Mouse (Mus musculus): ENCODE measurements at regions not wholly inside any gene's neighbourhood (a gene's known extent, or its start where the extent isn't known, plus 50 kb on each side); places are given as distances from the start of the nearest gene placed in this dataset.

GRCm38 (mm10) chr8:10931266-10931665, 77.0 kb downstream of the Irs2 start:
- H3K9me3 ChIP-seq = no peaks in the 10 kb centered on the region
- H3K36me3 ChIP-seq = no peaks in the 10 kb centered on the region
- peaks cover 74% of the 10 kb centered on the region for H3K27me3 ChIP-seq (ENCODE audit: insufficient read depth, poor library complexity, severe bottlenecking)
- no peak for DNase-seq (ENCODE audit: low spot score)
- 95% methylated on average over 4 of the region's 4 CpGs for whole genome bisulfite sequencing
- H3K27ac ChIP-seq = no peak overlapping the region
- no peak overlapping the region for H3K4me3 ChIP-seq
- peaks cover 25% of the 10 kb centered on the region for H3K4me1 ChIP-seq (replicated peaks)

GRCm38 (mm10) chr8:10928836-10929235, 79.4 kb downstream of the Irs2 start:
- WGBS = 89% methylated on average over 3 of the region's 3 CpGs
- Histone ChIP-seq H3K36me3 (no peaks in the 10 kb centered on the region), H3K27me3 (ENCODE audit: insufficient read depth, poor library complexity, severe bottlenecking) (peaks cover 56% of the 10 kb centered on the region), H3K27ac (peak overlapping the region; percentile 69), H3K4me3 (no peak overlapping the region), H3K9me3 (no peaks in the 10 kb centered on the region), H3K4me1 (replicated peaks) (peaks cover 49% of the 10 kb centered on the region)
- no peak for DNase-seq (ENCODE audit: low spot score)

DNA sequence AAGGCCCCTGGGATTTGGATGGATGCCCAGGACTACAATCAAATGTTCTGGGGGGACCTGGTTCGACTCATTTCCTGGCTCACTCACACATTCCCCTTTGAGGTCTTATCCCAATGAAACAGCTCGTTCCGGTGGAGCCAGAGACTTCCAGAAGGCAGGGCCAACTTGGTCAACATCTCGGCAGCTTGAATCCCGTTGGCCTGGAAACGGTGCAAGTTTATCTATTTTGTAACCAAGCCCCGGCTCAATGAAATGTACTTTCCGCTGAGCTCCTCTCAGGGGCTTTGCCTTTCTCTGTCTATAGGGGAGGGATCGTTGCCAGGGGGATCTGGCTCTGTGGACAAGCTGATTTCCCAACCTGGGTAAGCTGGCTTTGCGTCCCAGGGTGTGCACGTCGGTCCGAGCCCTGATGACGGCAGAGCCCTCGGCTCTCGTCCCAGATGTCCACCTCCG, 79.9 kb downstream of the Irs2 start:
- Histone ChIP-seq H3K27ac (peak overlapping the region; percentile 92; the same call in 1 of the 2 replicates), H3K4me3 (no peak overlapping the region), H3K27me3 (ENCODE audit: insufficient read depth, poor library complexity, severe bottlenecking) (peaks cover 53% of the 10 kb centered on the region), H3K36me3 (no peaks in the 10 kb centered on the region), H3K4me1 (replicated peaks) (peaks cover 54% of the 10 kb centered on the region), H3K9me3 (no peaks in the 10 kb centered on the region)
- DNase-seq (ENCODE audit: low spot score) = no peak
- WGBS = 62% methylated on average over 17 of the region's 17 CpGs

- Histone ChIP-seq H3K27ac (peak overlapping the region; percentile 92), H3K4me3 (no peak overlapping the region), H3K9me3 (no peaks in the 10 kb centered on the region), H3K27me3 (ENCODE audit: insufficient read depth, poor library complexity, severe bottlenecking) (peaks cover 46% of the 10 kb centered on the region), H3K36me3 (no peaks in the 10 kb centered on the region), H3K4me1 (replicated peaks) (peaks cover 66% of the 10 kb centered on the region)
- DNase-seq (ENCODE audit: low spot score) = no peak
- WGBS = 54% methylated on average over 3 of the region's 3 CpGs
These were observed 81.1 kb downstream of the Irs2 start for GRCm38 (mm10) chr8:10927187-10927586.

- H3K36me3 ChIP-seq = no peaks in the 10 kb centered on the region
These were observed 81.7 kb downstream of the Irs2 start for GRCm38 (mm10) chr8:10926518-10926915.

DNA sequence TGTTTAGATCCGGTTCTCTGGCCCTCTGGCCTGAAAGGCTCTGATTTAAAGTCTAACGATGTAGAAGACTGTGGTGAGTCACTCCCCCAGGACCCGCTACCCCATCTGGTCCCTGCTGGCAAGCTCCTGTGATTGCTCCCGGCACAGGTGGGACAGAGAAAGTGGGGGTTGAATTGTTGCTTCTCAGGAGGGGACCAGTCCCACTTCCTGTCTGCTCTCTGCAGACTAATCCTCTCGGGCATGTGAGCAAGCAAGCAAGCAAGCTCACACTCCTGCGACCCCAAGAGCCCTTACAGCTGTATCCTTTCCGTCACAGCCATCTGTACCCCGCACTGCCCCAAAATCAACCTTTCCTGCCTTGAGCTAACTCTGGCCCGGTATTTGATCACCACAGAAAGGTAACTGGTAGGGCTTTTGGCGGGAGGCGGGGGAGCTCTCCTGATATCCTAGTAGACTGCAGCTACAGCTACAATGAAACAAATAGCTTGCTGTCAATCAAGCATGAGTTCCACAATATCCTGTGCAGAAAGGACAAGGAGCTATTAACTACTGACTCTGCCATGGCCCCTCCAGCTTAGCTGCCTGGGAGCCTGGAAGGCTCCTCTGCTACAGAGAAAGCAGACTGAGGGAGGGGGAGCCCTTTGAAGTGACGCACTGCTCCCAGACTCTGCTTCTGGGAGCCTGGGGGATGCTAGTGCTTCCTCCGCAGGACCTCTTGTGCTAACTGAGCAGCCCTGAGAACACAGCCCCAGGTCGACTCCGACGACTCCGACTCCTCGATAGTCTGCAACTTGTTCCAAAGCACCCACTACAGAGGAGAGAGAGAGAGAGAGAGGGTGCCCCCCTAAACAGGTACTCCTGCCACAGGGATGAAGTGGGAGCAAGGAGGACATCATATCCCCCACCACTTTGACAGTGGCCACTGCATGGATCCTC, 82.4 kb downstream of the Irs2 start:
- peak overlapping the region; percentile 35 for H3K4me3 ChIP-seq

More at GRCm38 (mm10) chr8:10926518-10926915, 81.7 kb downstream of the Irs2 start:
- Histone ChIP-seq H3K27me3 (ENCODE audit: insufficient read depth, poor library complexity, severe bottlenecking) (peaks cover 43% of the 10 kb centered on the region), H3K27ac (peak overlapping the region; percentile 92), H3K4me3 (peak overlapping the region; percentile 35), H3K9me3 (no peaks in the 10 kb centered on the region), H3K4me1 (replicated peaks) (peaks cover 72% of the 10 kb centered on the region)
- DNase-seq (ENCODE audit: low spot score) = no peak

GRCm38 (mm10) chr8:10924526-10925199, 83.6 kb downstream of the Irs2 start:
- peak; percentile 79 for DNase-seq (ENCODE audit: low spot score)
- Histone ChIP-seq H3K4me1 (replicated peaks) (peaks cover 90% of the 10 kb centered on the region), H3K27me3 (ENCODE audit: insufficient read depth, poor library complexity, severe bottlenecking) (peaks cover 35% of the 10 kb centered on the region), H3K9me3 (no peaks in the 10 kb centered on the region), H3K27ac (peak overlapping the region; percentile 92), H3K4me3 (peak overlapping the region; percentile 35), H3K36me3 (no peaks in the 10 kb centered on the region)
- 1% methylated on average over 20 of the region's 20 CpGs for WGBS

More for the DNA sequence above, 82.4 kb downstream of the Irs2 start:
- Histone ChIP-seq H3K36me3 (no peaks in the 10 kb centered on the region), H3K27ac (peak overlapping the region; percentile 92), H3K27me3 (ENCODE audit: insufficient read depth, poor library complexity, severe bottlenecking) (peaks cover 38% of the 10 kb centered on the region), H3K9me3 (no peaks in the 10 kb centered on the region), H3K4me1 (replicated peaks) (peaks cover 79% of the 10 kb centered on the region)
- DNase-seq (ENCODE audit: low spot score) = peak; percentile 75
- 2% methylated on average over 18 of the region's 18 CpGs for WGBS

DNA sequence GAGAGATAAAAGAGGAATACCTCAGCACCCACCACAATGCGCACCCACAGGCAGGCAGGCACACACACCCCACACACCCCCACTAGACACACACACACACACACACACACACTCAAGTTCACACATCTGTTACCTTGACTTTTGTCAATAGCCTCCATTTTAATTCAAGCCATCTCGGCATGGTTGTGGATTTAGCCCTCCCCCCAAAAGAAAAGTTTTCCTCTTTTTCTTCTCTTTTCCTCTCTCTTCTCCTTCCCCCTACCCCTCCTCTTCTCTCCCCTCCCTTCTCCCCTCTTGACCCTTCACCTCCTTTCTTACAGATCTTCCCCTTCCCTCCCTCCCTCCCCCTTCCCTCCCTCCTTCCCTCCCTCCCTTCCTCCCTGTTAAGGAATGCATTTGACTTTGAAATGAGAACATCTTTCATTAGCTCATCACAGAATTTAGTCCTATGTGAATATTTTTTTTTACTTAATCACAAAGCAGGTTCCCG, 84.2 kb downstream of the Irs2 start:
- WGBS = 4% methylated on average over 3 of the region's 3 CpGs
- Histone ChIP-seq H3K4me1 (replicated peaks) (peaks cover 94% of the 10 kb centered on the region), H3K9me3 (no peaks in the 10 kb centered on the region), H3K4me3 (peak overlapping the region; percentile 35), H3K36me3 (no peaks in the 10 kb centered on the region), H3K27ac (peak overlapping the region; percentile 92), H3K27me3 (ENCODE audit: insufficient read depth, poor library complexity, severe bottlenecking) (peaks cover 34% of the 10 kb centered on the region)
- DNase-seq (ENCODE audit: low spot score) = no peak

DNA sequence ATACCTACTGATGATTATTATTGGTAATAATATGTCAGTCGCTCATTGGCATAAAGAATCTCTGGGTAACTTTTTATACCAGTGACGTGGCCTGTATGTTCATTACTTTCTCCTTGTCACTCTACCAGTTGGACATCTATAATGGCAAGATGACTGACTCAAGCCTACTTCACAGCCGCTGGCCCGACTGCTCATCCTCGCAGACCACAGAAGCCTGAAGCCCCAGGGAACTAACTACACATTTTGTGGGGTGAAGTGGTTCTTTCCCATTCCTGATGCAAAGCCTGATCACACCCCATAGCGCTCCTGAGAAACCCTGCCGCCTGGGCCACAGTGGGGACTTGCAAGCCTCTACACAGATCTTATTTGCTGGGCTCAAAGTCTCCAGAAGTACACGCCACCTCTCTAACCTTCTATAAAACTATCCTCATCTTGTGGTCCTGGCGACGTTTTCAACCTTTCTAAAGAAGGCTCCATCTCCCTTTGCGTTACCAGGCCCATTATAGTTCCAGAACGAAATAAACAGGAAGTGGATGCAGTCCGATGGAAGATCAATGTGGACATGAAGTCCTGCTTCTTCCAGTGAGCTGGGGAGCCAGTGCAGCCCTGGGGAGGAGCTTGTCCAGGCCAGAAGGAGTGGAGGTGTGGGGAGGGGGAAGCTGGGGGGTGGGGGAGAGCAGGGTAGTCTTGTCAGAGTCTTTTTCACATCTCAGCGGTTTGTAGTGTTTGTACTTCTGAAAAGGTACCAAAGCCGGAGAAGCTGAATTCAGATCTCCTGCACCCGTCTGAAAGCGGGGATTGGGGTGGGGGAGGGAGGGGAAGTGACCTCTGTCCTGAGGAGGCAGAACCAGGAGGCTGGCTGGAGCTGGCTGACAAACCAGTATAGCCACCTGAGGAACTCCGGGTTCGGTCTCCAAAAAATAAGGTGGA, 84.9 kb downstream of the Irs2 start:
- Histone ChIP-seq H3K27ac (peak overlapping the region; percentile 92), H3K36me3 (no peaks in the 10 kb centered on the region), H3K4me3 (peak overlapping the region; percentile 35), H3K4me1 (replicated peaks) (peaks cover 89% of the 10 kb centered on the region), H3K27me3 (ENCODE audit: insufficient read depth, poor library complexity, severe bottlenecking) (peaks cover 34% of the 10 kb centered on the region), H3K9me3 (no peaks in the 10 kb centered on the region)
- 25% methylated on average over 19 of the region's 19 CpGs for WGBS
- DNase-seq (ENCODE audit: low spot score) = peak; percentile 55

- Histone ChIP-seq H3K36me3 (no peaks in the 10 kb centered on the region), H3K9me3 (no peaks in the 10 kb centered on the region), H3K27ac (peak overlapping the region; percentile 92), H3K27me3 (ENCODE audit: insufficient read depth, poor library complexity, severe bottlenecking) (peaks cover 39% of the 10 kb centered on the region), H3K4me3 (no peak overlapping the region), H3K4me1 (replicated peaks) (peaks cover 87% of the 10 kb centered on the region)
- peak; percentile 40 for DNase-seq (ENCODE audit: low spot score)
- WGBS = 29% methylated on average over 12 of the region's 12 CpGs
These were observed 85.8 kb downstream of the Irs2 start for GRCm38 (mm10) chr8:10922209-10923030.

- Histone ChIP-seq H3K27ac (peak overlapping the region; percentile 92), H3K4me3 (peak overlapping the region; percentile 16; the same call in 1 of the 2 replicates), H3K4me1 (replicated peaks) (peaks cover 81% of the 10 kb centered on the region), H3K9me3 (no peaks in the 10 kb centered on the region), H3K27me3 (ENCODE audit: insufficient read depth, poor library complexity, severe bottlenecking) (peaks cover 33% of the 10 kb centered on the region), H3K36me3 (no peaks in the 10 kb centered on the region)
- 20% methylated on average over 11 of the region's 11 CpGs for WGBS
- DNase-seq (ENCODE audit: low spot score) = peak; percentile 67
These were observed 86.6 kb downstream of the Irs2 start for GRCm38 (mm10) chr8:10921439-10922191.
